ENCODE assay signal across 11 mouse cellular contexts in the genomic region with DNA sequence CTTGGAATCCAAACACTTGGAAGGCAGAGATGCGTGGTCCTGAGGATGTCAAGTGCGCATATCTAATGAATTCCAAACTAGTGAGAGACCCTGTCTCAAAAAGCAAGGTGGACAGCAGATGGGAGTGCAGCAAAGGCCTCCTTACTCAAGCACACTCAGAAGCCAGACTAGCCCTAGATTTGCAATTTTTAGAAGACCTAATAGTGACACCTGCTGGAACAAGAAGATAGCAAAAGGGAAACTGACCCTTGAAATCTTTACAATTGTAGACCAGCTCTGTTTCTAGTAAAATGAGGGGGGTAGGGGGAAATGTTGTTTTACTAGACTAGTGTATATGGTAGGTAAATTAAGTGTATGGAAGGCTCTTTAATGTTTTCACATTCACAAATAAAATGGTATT. TPM values are rescaled to one million over a fixed set of nuclear protein-coding genes. Genes with fewer than 3 reads are reported as not detected.
A peak's percentile ranks its signal among the peaks of the same experiment; 100 is the strongest.
DNase-seq lines count a peak whose midpoint lies in the region; ATAC-seq and TF ChIP-seq lines count a peak whose summit lies in the region.
"Had no signal": no experiment of that assay in that cellular context is flagged by ENCODE, and none has a peak within 500 bp of the region (broad histone marks: within the 10 kb centered on the region; RNA-seq: fewer than 3 reads in every experiment).

No protein-coding gene starts in this region.

- no peak overlapping the region for H3K4me3 ChIP-seq in forebrain, postnatal 0 days (ENCODE audit: low read depth, low read length)
- no peak overlapping the region for H3K4me3 ChIP-seq in forebrain, embryonic 13.5 days

- H3K36me3 ChIP-seq in forebrain, postnatal 0 days (ENCODE audit: insufficient read depth) = no peaks in the 10 kb centered on the region
- no peaks in the 10 kb centered on the region for H3K36me3 ChIP-seq in forebrain, embryonic 13.5 days (ENCODE audit: poor library complexity, severe bottlenecking)
- no peaks in the 10 kb centered on the region for H3K36me3 ChIP-seq in splenic B cell, adult 2 months (ENCODE audit: control insufficient read depth, insufficient read depth, low read length, poor library complexity, severe bottlenecking)

- H3K4me1 ChIP-seq in forebrain, postnatal 0 days (ENCODE audit: insufficient read depth) = no peaks in the 10 kb centered on the region
- H3K4me1 ChIP-seq in forebrain, embryonic 13.5 days = no peaks in the 10 kb centered on the region

- no peaks in the 10 kb centered on the region for H3K9me3 ChIP-seq in forebrain, postnatal 0 days (ENCODE audit: low read length)
- no peaks in the 10 kb centered on the region for H3K9me3 ChIP-seq in forebrain, embryonic 13.5 days (replicated peaks)

- no peak for ATAC-seq in forebrain, postnatal 0 days
- no peak for ATAC-seq in forebrain, embryonic 13.5 days
- ATAC-seq in megakaryocyte, adult 5-6 weeks (ENCODE audit: poor library complexity, severe bottlenecking) = no peak

- H3K9ac ChIP-seq in forebrain, postnatal 0 days = no peak overlapping the region
- H3K9ac ChIP-seq in forebrain, embryonic 13.5 days = no peak overlapping the region

- H3K27me3 ChIP-seq in forebrain, postnatal 0 days (ENCODE audit: insufficient read depth, low read length) = no peaks in the 10 kb centered on the region
- H3K27me3 ChIP-seq in forebrain, embryonic 13.5 days = no peaks in the 10 kb centered on the region
- no peaks in the 10 kb centered on the region for H3K27me3 ChIP-seq in splenic B cell, adult 2 months (ENCODE audit: control insufficient read depth, insufficient read depth, low read length, poor library complexity, severe bottlenecking)

- H3K4me2 ChIP-seq in forebrain, postnatal 0 days (ENCODE audit: low read depth) = no peak overlapping the region
- no peak overlapping the region for H3K4me2 ChIP-seq in forebrain, embryonic 13.5 days

- DNase-seq in forebrain, postnatal 0 days = peak; percentile 54
- DNase-seq in lung, postnatal 25 days (ENCODE audit: low spot score) = peak; percentile 19
- no peak for DNase-seq in lung, postnatal 14 days
- DNase-seq in embryo, embryonic 10.5 days (ENCODE audit: low spot score) = peak; percentile 54
- peak; percentile 60 for DNase-seq in splenic B cell, adult 2 months (ENCODE audit: low read depth, low spot score)
- no peak for DNase-seq in frontal cortex, postnatal 25 days (ENCODE audit: low spot score in 2 of 2)
- DNase-seq: cerebellum, postnatal 36 days had no signal

- no peak overlapping the region for H3K27ac ChIP-seq in forebrain, postnatal 0 days (ENCODE audit: low read depth, low read length)
- no peak overlapping the region for H3K27ac ChIP-seq in forebrain, embryonic 13.5 days

- whole genome bisulfite sequencing in forebrain, postnatal 0 days = 66% methylated on average over 2 of the region's 2 CpGs
- 60% methylated on average over 2 of the region's 2 CpGs for WGBS in forebrain, embryonic 13.5 days

- TF ChIP-seq CTCF in forebrain, postnatal 0 days (IDR thresholded peaks at IDR 0.05; ENCODE audit: low read depth) = peak; percentile 66

RNA-seq across cellular contexts. Expression of gene Ccnt2, which starts 8.5 kb away (rescaled TPM):
- 36.2 and 51.5 TPM in 2 replicates for total RNA-seq in forebrain, postnatal 0 days (2014; rRNA removed)
- polyA plus RNA-seq in forebrain, postnatal 0 days (2015; fragmentation: Nextera tagmentation; extraction: Ambion mirVana) = 12.8 and 23.2 TPM in 2 replicates
- 115 and 124 TPM in 2 replicates for polyA plus RNA-seq in forebrain, embryonic 13.5 days (2015; fragmentation: Nextera tagmentation; extraction: Ambion mirVana)
- 28.4 and 33.9 TPM in 2 replicates for total RNA-seq in megakaryocyte, adult 5-6 weeks (2015)
- total RNA-seq in megakaryocyte, adult 5-6 weeks (2017) = 42.2 and 43.7 TPM in 2 replicates

RNA-seq across cellular contexts. Expression of gene Acmsd, which starts 36.3 kb away (rescaled TPM):
- not detected in 2 replicates for total RNA-seq in forebrain, postnatal 0 days (2014; rRNA removed)
- 0.11 TPM in 1 of 2 replicates, not detected in the other for polyA plus RNA-seq in forebrain, postnatal 0 days (2015; fragmentation: Nextera tagmentation; extraction: Ambion mirVana)
- polyA plus RNA-seq in forebrain, embryonic 13.5 days (2015; fragmentation: Nextera tagmentation; extraction: Ambion mirVana) = 0.08 TPM in 1 of 2 replicates, not detected in the other
- 0.07 TPM in 1 of 2 replicates, not detected in the other for total RNA-seq in megakaryocyte, adult 5-6 weeks (2015)
- 0.37 TPM in 1 of 2 replicates, not detected in the other for total RNA-seq in megakaryocyte, adult 5-6 weeks (2017)
- total RNA-seq: gastrocnemius, adult 8-10 months had no signal
- polyA plus RNA-seq: kidney, embryonic 14.5 days had no signal

Comparison
In these comparisons a context has a peak if more than half of its experiments do, and no peak if none do; other contexts are left out.
1. DNase-seq: peak in forebrain, postnatal 0 days (single experiment), lung, postnatal 25 days (single experiment), embryo, embryonic 10.5 days (single experiment) and splenic B cell, adult 2 months (single experiment); none in lung, postnatal 14 days (single experiment) and frontal cortex, postnatal 25 days (0 of 2).